Mouse (Mus musculus) gastrocnemius, postnatal 10 days (tissue): ENCODE results near the gene Tbx2. TPM values are rescaled to one million over a fixed set of nuclear protein-coding genes. Genes with fewer than 3 reads are reported as not detected.

Experiments
- DNase-seq: peaks from one replicate; pipeline ENCODE4 v3.0.0; 2021; ENCODE audit warnings: mixed read lengths
- long read RNA-seq, 2 experiments: library from polyadenylated mRNA; stranded (forward); transcript quantifications; one replicate each; pipeline ENCODE4 v2.0.0; 2021
- total RNA-seq, 2 experiments: library from RNA; stranded (reverse); gene quantifications; 2 replicates each; pipeline ENCODE4 v1.2.3; 2021

Gene Tbx2
- total RNA-seq: 10 to 100 TPM; 11.0 to 14.3 TPM
- long read RNA-seq, experiment 1, transcript Tbx2-201 (7 exons, 3,626 nt): major isoform, 38 of 44 reads
- long read RNA-seq, experiment 1, partial matches to known transcripts: 3 of 44 reads
- long read RNA-seq, experiment 1, other reads (novel, unspliced or antisense): 3 of 44 reads
- long read RNA-seq, experiment 2, transcript Tbx2-201 (7 exons, 3,626 nt): major isoform, 30 of 35 reads
- long read RNA-seq, experiment 2, partial matches to known transcripts: 3 of 35 reads
- long read RNA-seq, experiment 2, other reads (novel, unspliced or antisense): 2 of 35 reads

- peak; percentile 69 for DNase-seq
Observed at GRCm38 (mm10) chr11:85832231-85832924, at the start of gene Tbx2. Tbx2 (plus strand) TSS chr11:85832551.

- DNase-seq: no peak
Observed at GRCm38 (mm10) chr11:85786113-85786718, 46.1 kb upstream of the Tbx2 start.

- no peak for DNase-seq
Observed at GRCm38 (mm10) chr11:85789750-85790149, 42.6 kb upstream of the Tbx2 start.

- no peak for DNase-seq
Observed at GRCm38 (mm10) chr11:85790267-85790666, 42.1 kb upstream of the Tbx2 start.

- DNase-seq: no peak
Observed at GRCm38 (mm10) chr11:85791212-85791611, 41.1 kb upstream of the Tbx2 start.

GRCm38 (mm10) chr11:85792534-85793215 is 39.7 kb upstream of the Tbx2 start:
- DNase-seq: no peak

GRCm38 (mm10) chr11:85799456-85799855 is 32.9 kb upstream of the Tbx2 start:
- no peak for DNase-seq

- no peak for DNase-seq
Observed at GRCm38 (mm10) chr11:85799856-85800255, 32.5 kb upstream of the Tbx2 start.

GRCm38 (mm10) chr11:85800380-85800779 is 32.0 kb upstream of the Tbx2 start:
- no peak for DNase-seq

GRCm38 (mm10) chr11:85804048-85804447 is 28.3 kb upstream of the Tbx2 start:
- DNase-seq: no peak

GRCm38 (mm10) chr11:85805779-85806178 is 26.6 kb upstream of the Tbx2 start:
- DNase-seq: no peak

- DNase-seq: no peak
Observed at GRCm38 (mm10) chr11:85807353-85807752, 25.0 kb upstream of the Tbx2 start.

GRCm38 (mm10) chr11:85811229-85811628 is 21.1 kb upstream of the Tbx2 start:
- DNase-seq: no peak

- no peak for DNase-seq
Observed at GRCm38 (mm10) chr11:85811676-85812075, 20.7 kb upstream of the Tbx2 start.

- no peak for DNase-seq
Observed at GRCm38 (mm10) chr11:85812201-85812966, 20.0 kb upstream of the Tbx2 start.

GRCm38 (mm10) chr11:85814678-85815077 is 17.7 kb upstream of the Tbx2 start:
- DNase-seq: no peak

GRCm38 (mm10) chr11:85816471-85816870 is 15.9 kb upstream of the Tbx2 start:
- no peak for DNase-seq

GRCm38 (mm10) chr11:85818401-85818800 is 13.9 kb upstream of the Tbx2 start:
- no peak for DNase-seq

GRCm38 (mm10) chr11:85820959-85821358 is 11.4 kb upstream of the Tbx2 start:
- no peak for DNase-seq

- DNase-seq: no peak
Observed at GRCm38 (mm10) chr11:85821659-85822058, 10.7 kb upstream of the Tbx2 start.

GRCm38 (mm10) chr11:85823181-85823580 is 9.2 kb upstream of the Tbx2 start:
- DNase-seq: peak; percentile 92

GRCm38 (mm10) chr11:85823794-85824193 is 8.6 kb upstream of the Tbx2 start:
- DNase-seq: no peak
